Mouse (Mus musculus) MEL (cell line): ENCODE measurements at regions not wholly inside any gene's neighbourhood (a gene's known extent, or its start where the extent isn't known, plus 50 kb on each side); places are given as distances from the start of the nearest gene placed in this dataset.

ENCODE experiments used
- BHLHE40 ChIP-seq: IDR thresholded peaks from 2 replicates; pipeline ENCODE4 v1.6.1; 2012; ENCODE audit warnings: low read depth, mild to moderate bottlenecking, inconsistent platforms, low read length, improper control_type of control experiment, borderline replicate concordance
- TAL1 ChIP-seq: IDR thresholded peaks from 2 replicates; pipeline ENCODE4 v1.6.1; 2012; ENCODE audit warnings: mild to moderate bottlenecking, inconsistent platforms, low read length, moderate library complexity, mixed read lengths
- UBTF ChIP-seq: IDR thresholded peaks from 2 replicates; pipeline ENCODE4 v1.6.1; 2012; ENCODE audit warnings: low read depth, mild to moderate bottlenecking, inconsistent platforms, low read length, improper control_type of control experiment, moderate library complexity, borderline replicate concordance; ENCODE audit not compliant: insufficient read depth

DNA sequence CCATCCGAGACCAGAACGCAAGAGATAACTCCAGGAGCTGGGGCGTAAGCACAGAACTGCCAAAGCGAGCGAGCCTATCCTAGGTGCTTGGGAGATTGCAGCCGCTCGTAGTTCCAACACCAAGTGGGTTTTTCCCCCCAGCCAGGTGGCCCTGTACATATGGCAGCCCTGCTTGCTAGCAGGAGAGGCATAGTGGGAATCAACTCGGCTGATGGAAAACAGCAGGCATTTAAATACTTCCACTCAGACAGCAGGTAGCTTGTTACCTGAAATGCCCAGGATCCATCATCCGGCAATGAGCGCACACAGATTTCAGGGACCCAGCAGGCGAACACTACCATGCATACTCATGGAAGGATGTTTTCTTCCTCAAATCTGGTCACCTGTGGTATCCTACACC lies 122.3 kb downstream of the Barhl2 start:
- TF ChIP-seq BHLHE40 (no peak), UBTF (no peak), TAL1 (no peak)
